Comparison of ENCODE assay signal across 10 mouse cellular contexts in genomic region chr1:38438447-38438846, GRCm38 (mm10).
DNase-seq lines count a peak whose midpoint lies in the region; ATAC-seq and TF ChIP-seq lines count a peak whose summit lies in the region.
"Had no signal": no experiment of that assay in that cellular context is flagged by ENCODE, and none has a peak within 500 bp of the region (broad histone marks: within the 10 kb centered on the region; RNA-seq: fewer than 3 reads in every experiment).

No protein-coding gene starts in this region.

- H3K36me3 ChIP-seq in kidney, postnatal 0 days (ENCODE audit: insufficient read depth, low read length), result no peaks in the 10 kb centered on the region

- no peak overlapping the region for H3K9ac ChIP-seq in kidney, postnatal 0 days (ENCODE audit: low read depth, low read length)

- H3K9me3 ChIP-seq in kidney, postnatal 0 days (replicated peaks; ENCODE audit: low read length), result no peaks in the 10 kb centered on the region

- H3K4me1 ChIP-seq in kidney, postnatal 0 days (replicated peaks; ENCODE audit: insufficient read depth, low read length), result peaks cover 30% of the 10 kb centered on the region

- H3K27ac ChIP-seq in kidney, postnatal 0 days, result 0 out of 2 replicates have a peak overlapping the region, but pooled peaks have one; percentile 19

- no peak for ATAC-seq in kidney, postnatal 0 days (replicated peaks; ENCODE audit: low FRiP score, low read depth)

- DNase-seq in kidney, postnatal 0 days (ENCODE audit: low spot score), result peak; percentile 53
- no peak for DNase-seq in kidney, postnatal 10 days
- DNase-seq in frontal cortex, postnatal 10 days (ENCODE audit: low spot score in 2 of 2), result peak; percentile 59 to 75
- peak; percentile 55 to 89 for DNase-seq in left cerebral cortex, adult 8-10 months (ENCODE audit: low spot score in 2 of 2)
- peak; percentile 56 for DNase-seq in retina, postnatal 1 day
- no peak for DNase-seq in spleen, postnatal 36 days (ENCODE audit: low spot score in 2 of 2)
- DNase-seq in B cell, adult 2 months, result no peak
- DNase-seq in lung, adult 18-20 months, result no peak

- peak overlapping the region; percentile 10; the same call in 1 of the 2 replicates for H3K4me2 ChIP-seq in kidney, postnatal 0 days (ENCODE audit: low read length)

- no peaks in the 10 kb centered on the region for H3K27me3 ChIP-seq in kidney, postnatal 0 days (ENCODE audit: insufficient read depth, low read length)
- H3K27me3 ChIP-seq: Patski had no signal

- TF ChIP-seq CTCF in kidney, postnatal 0 days (IDR thresholded peaks at IDR 0.05; ENCODE audit: low read depth), result no peak

- no peak overlapping the region for H3K4me3 ChIP-seq in kidney, postnatal 0 days (replicated peaks; ENCODE audit: low read depth, low read length)
- H3K4me3 ChIP-seq: erythroblast, embryonic 14.5 days had no signal

- 36% methylated on average over 4 of the region's 4 CpGs for WGBS in kidney, postnatal 0 days

Comparison
In these comparisons a context has a peak if more than half of its experiments do, and no peak if none do; other contexts are left out.
1. DNase-seq: peak in kidney, postnatal 0 days (single experiment), frontal cortex, postnatal 10 days (2 of 2), left cerebral cortex, adult 8-10 months (2 of 2) and retina, postnatal 1 day (single experiment); none in kidney, postnatal 10 days (single experiment), spleen, postnatal 36 days (0 of 2), B cell, adult 2 months (0 of 2) and lung, adult 18-20 months (0 of 2).